Mouse (Mus musculus) frontal cortex, postnatal 10 days (tissue): ENCODE data around the gene Moap1.

ENCODE experiments used
- DNase-seq, 2 experiments: peaks; one replicate each; pipeline ENCODE4 v3.0.0; 2022; ENCODE audit warnings: low spot score in 2 of 2, mixed read lengths in 1 of 2

Moap1 gene

DNA sequence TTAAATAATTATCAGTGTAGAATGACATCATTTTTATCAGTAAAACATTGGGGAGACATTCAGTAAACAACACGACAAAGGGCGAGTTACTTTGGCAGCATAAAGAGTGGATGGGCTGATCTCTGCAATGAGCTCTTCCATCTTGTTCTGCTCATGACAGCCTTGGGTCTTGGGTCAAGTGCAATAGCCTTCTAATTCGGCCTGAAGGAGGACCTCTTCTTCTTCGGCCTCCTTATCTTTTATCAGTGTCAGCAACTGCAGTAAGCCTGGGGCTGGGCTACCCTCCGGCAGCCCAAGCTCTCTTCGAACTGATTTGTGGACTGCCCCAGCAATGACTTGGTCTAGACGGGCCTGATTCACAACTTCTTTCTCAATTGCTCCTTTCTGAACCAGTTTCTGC, 1.4 kb downstream of the Moap1 start:
- DNase-seq: no peak

DNA sequence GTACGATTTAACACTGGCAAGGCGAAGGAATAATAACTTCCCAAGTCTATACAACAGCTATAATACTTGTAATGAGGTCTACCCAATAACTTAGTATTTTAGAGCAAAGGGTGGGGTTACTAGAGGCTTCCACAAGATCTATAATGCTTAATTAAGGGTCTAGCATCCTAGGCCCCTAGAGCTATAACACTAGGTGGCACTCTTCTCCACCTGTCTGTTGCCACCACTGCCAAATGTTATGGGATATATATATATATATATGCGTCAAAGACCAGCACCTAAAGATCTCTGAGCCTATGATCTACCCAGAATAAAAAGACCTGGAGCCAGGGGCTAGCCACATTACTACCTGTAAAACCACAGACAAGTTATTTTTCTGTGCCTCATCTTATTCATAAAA, 3.2 kb downstream of the Moap1 start:
- no peak for DNase-seq

DNA sequence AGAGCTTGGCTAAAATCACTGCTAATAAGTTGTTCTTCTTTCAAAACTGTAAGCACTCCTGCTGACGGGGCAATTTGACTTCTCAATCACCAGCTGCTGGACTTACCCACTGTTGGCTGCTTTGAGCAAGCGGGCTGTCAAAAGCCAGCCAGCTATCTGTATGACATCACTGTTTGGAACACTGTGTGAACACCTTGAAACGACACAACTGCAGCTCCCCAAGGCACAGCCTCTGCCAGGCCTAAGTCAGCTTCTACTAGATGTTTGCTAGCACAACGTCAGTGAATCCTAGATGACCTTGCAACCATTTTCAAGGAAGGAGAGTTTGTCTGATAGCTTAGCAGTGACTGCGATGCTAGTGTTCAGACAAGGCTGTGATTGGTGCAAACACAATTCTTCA, 4.4 kb downstream of the Moap1 start:
- no peak for DNase-seq

DNA sequence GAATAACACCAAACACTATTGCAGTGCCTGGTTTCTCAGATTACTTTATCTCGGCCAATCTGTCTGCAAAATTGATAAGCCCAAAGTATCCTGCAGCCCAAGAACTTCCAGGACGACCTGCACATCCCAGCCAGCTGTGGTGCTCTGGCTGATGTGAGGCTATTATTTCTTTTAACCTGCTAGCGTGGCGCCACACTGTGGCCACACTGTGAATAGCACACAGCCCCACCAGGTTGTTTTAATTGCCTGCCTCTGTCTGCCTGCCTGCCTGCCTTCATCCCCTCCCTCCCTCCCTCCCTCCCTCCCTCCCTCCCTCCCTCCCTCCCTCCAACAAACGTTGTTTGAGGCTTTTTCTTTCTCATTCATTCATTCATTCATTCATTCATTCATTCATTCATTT, 10.1 kb downstream of the Moap1 start:
- peak in 1 of 2 experiments; percentile 53 for DNase-seq

DNA sequence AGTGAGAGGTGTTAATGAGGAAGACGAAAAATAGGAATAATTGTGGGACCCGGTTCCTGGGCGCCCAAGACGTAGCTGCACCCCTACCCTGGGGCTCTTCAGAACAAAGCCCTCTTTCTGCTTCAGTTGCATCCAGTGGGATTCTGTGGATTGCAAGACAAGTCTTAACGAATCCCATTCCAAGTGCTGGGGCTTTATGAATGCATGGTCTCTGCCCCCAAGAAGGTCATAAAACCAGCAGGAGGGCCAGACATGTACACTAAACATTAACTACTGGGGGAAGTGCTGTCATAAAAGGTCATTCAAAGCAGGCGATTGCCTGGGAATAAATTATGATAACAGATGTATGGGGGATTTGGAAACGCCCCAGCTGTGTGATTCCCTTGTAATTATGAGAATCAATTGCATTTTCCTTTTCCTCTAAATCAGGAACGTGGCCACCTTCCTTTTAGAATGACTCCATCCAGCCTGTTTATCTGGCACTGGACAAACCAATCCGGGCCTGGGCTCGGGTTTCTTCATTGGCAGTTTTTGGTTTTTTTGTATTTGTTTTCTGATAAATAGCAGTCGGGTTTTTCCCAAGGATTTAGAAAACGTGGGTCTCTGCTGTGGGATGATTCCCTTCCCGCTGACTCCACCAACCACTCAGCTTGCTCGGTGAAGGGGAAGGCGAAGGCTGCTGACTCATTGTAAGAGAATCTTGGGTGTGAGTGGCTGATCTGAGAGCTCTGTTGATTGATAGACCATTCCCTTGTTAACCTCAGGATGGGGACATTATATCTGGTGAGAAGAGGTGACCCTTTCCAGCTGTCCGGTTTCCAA, 12.5 kb downstream of the Moap1 start:
- DNase-seq: no peak

DNA sequence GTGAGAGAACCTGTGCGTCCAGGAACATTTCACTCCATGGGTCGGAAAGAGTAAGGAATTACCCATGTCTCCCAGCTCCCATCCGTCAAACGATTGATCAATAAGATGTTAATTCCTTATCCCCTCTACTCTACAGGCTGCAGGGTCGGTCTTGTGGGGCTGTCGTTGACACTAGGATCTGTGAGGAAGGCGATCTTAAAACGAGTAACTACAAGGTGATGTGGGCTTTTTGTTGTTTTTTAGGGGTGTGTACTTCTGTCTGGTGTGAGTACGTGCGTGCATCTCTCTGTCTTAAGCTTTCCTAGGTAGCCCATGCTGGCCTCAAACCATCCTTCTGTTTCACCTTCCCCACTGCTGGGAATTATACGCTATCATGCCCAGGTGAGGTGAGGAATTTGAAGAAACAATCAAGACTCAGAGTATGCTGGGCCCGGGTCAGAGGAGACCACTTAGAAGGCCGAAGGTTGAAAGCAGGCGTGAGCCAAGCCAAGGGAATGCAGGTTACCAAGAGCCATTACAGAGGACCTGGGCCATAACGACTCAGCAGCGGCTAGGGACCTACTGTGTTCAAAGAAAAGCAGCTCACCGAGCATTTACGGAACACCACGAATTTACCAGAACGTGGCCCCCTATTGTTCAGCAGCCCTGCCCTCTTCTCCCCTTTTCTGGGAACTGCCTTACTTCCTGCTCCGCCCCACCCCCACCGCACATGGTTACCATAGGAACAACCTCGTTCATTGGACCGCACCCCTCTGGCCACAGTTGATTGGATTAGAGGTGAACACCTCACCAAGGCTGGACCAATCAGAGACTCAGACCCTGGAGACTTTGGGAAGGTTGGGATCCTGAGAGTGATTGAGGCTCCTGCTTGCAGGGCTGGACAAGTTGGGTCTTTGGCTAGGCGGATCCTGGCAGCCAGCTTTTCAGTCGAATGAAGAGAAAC, 13.3 kb downstream of the Moap1 start:
- peak; percentile 81 to 86 for DNase-seq

DNA sequence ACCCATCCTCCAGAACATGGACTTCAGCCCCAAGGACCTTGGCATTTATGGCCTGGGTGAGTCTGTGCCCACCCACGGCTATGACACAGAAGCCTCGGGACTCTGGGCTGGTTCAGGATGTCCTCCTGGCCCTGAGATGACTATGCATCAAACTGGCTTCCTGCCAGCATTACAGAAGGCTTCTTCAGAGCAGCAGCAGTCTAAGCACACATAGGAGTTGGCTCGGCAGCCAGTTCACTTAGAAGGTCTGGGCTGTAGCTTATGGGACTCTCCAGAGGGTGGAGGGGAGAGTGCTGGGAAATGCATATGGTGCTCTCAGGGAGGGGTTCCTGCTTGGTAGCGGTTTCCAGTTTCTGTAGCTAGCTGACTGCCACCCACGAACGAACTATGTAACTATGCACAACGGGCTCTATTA, 17.7 kb downstream of the Moap1 start:
- DNase-seq: no peak

DNA sequence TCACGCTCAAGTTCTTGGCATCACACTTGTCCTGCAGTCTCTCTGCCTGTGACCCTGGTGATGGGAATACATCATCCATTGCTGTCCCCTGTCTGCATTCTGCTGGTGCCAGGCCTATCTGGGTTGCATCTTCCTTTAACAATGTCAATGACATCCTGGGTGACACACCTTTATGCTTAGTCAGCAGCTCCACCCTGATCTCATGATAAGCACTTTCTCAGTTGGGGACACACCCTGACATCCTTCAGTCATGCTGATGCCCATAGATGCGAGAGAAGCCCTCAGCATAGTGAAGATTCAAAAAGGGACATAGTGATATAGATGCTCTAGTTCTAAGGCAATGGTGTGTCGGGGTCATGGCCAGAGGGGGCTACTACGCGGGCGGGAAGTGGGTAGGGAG, 18.3 kb downstream of the Moap1 start:
- no peak for DNase-seq

DNA sequence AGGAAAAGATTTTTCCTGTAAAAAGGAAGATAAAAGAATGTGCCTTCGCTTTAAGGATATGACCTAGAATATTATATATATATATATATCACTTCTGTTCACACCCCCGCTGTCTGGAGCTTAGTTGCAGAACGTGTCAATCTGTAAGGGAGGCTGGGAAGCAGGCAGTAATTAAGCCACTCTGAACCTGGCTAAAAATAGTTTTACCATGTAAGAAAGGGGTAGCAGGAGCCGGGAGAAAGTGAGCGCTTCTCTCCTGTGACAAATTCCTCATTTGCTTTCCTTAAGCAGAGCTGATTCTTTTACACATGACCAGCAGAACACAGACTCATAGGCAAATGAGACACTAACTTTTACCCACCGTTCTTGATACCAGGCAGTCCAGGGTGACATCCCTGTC, 19.6 kb downstream of the Moap1 start:
- no peak for DNase-seq

DNA sequence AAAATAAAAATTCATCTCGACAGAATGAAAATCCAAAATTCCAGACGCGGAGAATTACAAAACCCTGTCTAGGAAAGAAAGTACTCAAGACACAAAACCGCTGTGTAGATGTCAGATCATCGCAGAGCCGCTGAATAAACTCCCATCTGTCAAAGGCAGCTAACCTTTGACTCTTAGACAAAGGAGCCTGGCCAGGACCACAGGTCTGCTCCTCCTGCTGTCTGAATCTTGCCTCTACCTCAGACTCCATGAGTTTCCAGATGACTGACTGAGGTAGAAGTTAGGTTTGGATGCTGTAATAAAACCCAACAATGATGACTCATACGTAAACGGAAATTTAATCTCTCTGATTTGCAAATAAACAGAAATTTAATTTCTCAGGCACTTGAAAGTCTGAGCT, 20.5 kb downstream of the Moap1 start:
- no peak for DNase-seq

DNA sequence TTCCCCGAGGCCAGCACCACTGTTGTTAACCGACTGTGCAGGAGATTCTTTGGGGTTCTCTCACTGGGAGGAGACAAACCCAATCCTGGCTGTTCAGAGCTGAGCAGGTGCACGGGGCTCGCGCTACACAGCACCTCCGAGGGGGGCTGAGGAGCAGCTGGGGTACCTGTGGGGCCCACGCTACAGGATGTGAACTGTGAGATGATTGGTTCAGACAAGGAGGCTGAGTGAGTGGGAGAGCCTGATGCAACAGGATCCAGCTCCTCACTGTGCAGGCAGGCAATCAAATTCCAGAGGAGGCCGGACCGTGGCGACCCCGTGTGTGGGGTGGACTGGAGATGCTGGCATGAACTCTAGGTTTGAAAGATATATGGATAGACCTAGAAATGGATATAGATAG, 21.0 kb downstream of the Moap1 start:
- no peak for DNase-seq

DNA sequence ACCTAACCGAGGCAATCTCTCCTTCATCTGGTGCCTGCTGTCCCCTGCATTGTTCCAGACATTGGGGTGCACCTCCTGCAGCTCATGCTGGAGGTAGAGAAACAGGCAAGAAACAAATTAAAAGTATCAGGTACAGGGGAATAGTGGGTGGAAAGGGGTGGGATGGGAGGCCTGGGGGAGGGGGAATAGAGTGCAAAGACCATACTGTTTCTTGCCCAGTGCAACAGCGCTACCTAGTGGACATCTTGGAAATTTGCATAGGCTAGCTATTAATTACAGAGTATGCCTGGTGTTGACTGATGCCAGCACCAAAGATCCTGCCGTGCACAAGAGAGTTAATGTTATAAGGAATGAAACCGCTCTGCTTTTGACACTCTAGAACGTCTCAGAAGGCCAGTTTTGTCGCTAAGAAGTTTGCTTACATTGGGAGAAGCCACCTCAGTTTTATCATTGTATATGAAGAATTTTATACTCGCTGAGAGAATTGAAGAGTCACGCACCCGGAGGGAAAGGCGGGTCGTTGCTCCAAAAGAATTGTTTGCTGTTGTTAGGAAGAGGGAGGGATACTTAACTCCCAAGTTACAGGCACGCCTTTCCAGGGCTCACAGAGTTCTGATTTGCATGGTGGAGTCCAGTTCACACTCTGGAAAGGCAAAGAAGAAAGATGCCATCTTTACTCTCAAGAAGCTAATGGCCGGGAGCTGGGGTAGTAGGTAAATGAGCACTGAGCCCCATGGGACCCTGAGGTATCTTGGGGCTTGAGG, 23.7 kb downstream of the Moap1 start:
- no peak for DNase-seq

DNA sequence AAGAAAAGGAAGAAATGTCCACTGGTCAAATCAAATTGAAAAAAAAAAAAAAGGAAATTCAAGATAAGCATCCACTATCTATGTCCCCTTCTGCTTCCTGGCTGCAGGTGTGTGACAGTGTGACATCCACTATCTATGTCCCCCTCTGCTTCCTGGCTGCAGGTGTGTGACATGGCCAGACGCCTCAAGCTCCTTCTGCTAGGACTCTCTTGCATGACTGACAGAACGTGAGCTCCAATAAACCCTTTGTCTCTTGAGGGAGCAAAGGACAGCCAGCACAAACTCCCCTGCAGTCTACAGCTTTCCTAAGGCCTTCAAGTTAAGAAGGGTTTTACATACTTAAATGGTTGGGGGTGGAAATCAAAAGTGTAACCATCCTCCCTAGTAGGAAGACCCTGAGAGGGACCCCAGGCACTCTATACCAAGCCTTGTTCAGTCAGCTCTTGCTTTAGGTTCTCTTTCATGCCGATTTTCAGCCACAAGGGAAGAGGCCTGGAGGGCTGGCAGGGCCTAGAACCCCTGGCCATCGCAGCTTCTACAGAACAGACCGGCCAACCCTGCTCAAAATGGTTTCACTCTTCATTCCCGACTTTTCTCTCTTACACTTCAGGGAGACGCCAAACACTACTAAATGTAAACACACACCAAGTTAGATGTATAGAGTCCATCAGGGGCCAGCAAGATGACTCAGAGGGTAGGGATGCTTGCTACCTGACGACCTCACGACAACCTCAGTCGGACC, 28.6 kb downstream of the Moap1 start:
- DNase-seq: no peak

DNA sequence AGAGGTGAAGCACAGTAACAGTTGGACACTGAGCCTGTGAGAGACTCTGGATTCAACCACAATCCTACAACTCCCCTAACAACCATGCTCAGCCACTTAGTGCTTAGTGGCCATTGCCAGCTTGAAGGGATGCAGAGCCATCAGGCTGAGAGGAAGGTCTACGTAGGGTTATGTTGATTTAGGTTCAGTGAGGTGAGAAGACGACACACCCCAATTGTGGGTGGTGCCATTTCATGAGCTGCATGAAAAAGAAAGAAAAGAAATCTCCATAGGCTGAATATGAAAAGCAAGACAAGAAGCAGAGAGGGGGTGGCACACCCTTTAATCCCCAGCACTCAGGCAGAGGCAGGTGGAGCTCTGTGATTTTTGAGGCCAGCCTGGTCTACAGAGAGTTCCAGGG, 29.3 kb downstream of the Moap1 start:
- no peak for DNase-seq

DNA sequence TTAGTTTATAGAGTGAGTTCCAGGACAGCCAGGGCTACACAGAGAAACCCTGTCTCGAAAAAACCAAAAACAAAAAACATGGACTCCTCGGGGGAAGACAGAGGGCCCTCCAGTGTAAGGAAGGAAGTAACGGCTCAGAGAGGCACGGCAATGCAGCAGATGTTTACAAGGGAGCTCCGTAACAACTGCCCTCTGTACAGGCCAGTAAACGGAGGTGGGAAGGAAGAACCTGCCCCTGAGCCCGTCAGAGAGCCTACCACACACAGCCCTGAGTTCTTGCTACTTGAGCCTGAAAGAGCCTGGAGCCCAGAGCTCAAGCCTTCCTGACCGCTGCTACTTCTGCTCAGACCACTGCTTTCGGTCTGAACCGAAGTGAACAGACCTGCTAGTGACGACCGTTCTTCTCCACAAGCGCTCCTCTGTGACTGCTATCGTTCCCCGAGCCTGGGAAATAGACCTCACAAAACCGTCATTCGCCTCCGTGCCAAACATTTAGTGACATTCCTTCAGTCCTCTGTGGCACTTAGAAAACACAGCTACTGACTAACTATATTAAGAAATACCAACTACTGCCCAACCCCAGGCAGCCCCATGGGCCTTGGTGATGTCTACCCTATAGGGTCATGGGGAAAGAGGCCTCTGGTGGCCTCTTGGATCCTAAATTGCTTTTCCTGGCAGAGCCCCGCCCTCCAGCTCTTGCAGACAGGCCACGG, 30.2 kb downstream of the Moap1 start:
- no peak for DNase-seq

DNA sequence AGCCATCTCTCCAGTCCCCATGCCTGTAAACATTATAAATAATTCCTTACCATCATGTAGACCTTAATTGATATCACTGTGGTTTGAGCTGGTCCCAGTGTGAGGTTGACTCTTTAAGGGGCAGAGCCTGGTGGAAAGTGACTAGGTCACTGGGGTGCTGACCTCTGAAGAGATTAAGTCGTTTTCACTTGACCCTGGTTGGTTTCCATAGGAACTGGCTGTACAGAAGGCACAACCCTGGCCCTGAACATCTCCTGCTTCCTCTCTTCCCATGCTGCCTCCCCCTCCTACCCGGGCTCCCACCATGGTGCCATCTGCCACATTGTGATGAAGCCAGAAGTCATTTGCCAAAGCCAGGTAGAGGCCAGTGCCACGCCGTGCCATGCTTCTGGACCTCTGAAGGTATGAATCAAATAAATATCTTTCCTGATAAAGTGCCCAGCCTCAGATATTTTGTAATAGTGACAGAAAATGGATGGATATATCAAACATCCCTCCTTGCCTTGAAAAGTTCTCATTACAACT, 32.5 kb downstream of the Moap1 start:
- DNase-seq: no peak

DNA sequence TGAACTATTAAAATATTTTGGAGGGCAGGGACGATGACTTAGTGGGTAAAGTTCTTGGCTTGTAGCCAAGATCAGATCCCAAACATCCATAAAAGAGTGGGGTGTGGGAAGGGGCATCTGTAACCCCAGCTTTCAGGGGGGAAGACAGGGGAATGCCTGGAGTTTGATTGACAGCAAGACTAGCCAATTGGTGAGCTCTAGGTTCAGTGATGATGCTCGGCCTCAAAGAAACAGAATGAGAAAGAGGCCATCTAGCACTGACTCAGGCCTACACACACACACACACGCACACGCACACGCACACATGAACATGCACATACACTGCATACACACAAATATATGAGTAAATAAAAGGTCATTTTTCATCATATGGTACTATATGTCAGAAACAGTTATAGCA, 33.6 kb downstream of the Moap1 start:
- DNase-seq: no peak

DNA sequence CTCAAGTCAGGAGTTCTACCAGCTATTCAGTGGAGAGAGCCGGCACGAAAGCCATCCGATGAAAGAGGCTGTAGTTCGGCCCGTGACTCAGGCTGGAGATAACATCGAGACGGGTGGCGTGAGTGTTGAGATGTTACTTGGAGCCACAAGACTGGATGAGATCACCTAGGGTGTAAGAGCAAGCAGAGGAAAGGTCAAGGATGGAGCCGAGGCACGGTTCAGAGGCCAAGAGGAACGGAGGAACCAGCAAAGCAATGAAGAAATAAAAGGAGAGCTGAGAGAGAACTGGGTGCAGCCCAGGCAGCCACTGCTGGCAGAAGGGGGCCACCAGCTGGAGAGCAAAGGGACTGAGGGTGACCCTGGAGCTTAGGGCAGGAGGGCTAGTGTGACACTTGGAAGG, 35.2 kb downstream of the Moap1 start:
- DNase-seq: no peak

DNA sequence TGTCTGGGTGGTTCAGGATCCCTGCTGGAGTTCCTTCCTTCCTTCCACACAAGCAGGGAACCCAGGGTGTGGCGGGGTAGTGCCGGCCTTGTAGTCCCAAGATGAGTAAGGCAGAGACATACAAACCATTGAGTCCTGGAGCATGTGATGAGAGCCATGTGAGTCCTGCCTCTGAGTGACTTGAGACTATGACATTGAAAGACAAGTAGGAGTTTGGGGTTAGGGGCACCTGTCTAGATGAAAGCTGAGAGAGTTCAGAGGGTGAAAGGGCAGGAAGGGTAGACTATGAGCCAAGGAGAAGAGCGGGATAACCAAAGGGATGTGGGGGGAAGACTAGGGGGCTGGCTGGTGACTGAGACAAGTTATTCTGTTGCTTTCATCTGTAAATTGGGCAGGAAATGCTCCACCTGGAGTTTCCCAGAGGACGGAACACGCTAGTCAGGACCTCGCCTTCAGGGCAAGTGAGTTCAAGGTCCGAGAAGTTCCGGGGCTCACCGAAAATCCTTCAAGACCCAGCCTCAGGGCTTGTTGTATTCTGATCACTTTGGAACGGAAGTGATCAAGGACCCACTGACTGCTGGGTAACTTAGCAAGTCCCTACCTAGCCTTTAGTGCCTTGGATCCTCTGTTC, 36.5 kb downstream of the Moap1 start:
- no peak for DNase-seq
